Mouse (Mus musculus) spleen, adult 2 months (tissue): ENCODE data around the gene A930004D18Rik.

Source experiments
- CTCF ChIP-seq: fragments of 200-500 bp; IDR thresholded peaks from 2 replicates; pipeline ENCODE4 v1.5.1; 2011; ENCODE audit warnings: mild to moderate bottlenecking, inconsistent platforms; ENCODE audit not compliant: insufficient read depth, insufficient read length, insufficient replicate concordance; ENCODE audit errors: extremely low read depth
- POLR2A ChIP-seq: fragments of 200-500 bp; IDR thresholded peaks from 2 replicates; pipeline ENCODE4 v1.6.1; 2011; ENCODE audit warnings: low read depth, low read length, inconsistent platforms

GRCm38 (mm10) chr2:18011226-18011625 is 26.3 kb downstream of the A930004D18Rik start:
- TF ChIP-seq CTCF (no peak), POLR2A (no peak)
